Mouse (Mus musculus) kidney, postnatal 10 days (tissue): ENCODE measurements at regions not wholly inside any gene's neighbourhood (a gene's known extent, or its start where the extent isn't known, plus 50 kb on each side); places are given as distances from the start of the nearest gene placed in this dataset.

ENCODE experiments used
- DNase-seq: peaks from one replicate; pipeline ENCODE4 v3.0.0; 2021; ENCODE audit warnings: mixed read lengths

GRCm38 (mm10) chrX:60833456-60833855, 59.8 kb downstream of the Sox3 start:
- no peak for DNase-seq

- DNase-seq, result no peak
These were observed 61.8 kb downstream of the Sox3 start for GRCm38 (mm10) chrX:60831330-60832027.

GRCm38 (mm10) chrX:60825181-60826080, 67.8 kb downstream of the Sox3 start:
- peak; percentile 22 for DNase-seq

- DNase-seq, result peak; percentile 50
These were observed 94.7 kb downstream of the Sox3 start for GRCm38 (mm10) chrX:60798567-60798966.

- no peak for DNase-seq
These were observed 112.5 kb downstream of the Sox3 start for GRCm38 (mm10) chrX:60780766-60781165.

GRCm38 (mm10) chrX:60780161-60780560, 113.1 kb downstream of the Sox3 start:
- DNase-seq, result peak; percentile 24

- no peak for DNase-seq
These were observed 119.6 kb downstream of the Sox3 start for GRCm38 (mm10) chrX:60773645-60774044.

GRCm38 (mm10) chrX:60772439-60772838, 120.8 kb downstream of the Sox3 start:
- no peak for DNase-seq

GRCm38 (mm10) chrX:60750456-60750855, 142.8 kb downstream of the Sox3 start:
- DNase-seq, result no peak

GRCm38 (mm10) chrX:60743971-60744370, 149.3 kb downstream of the Sox3 start:
- no peak for DNase-seq

GRCm38 (mm10) chrX:60743020-60743707, 150.1 kb downstream of the Sox3 start:
- no peak for DNase-seq

GRCm38 (mm10) chrX:60719428-60720151, 127.1 kb upstream of the Atp11c start:
- no peak for DNase-seq

GRCm38 (mm10) chrX:60718794-60719193, 126.3 kb upstream of the Atp11c start:
- DNase-seq, result no peak

- no peak for DNase-seq
These were observed 125.8 kb upstream of the Atp11c start for GRCm38 (mm10) chrX:60718156-60718769.

- no peak for DNase-seq
These were observed 88.7 kb upstream of the Atp11c start for GRCm38 (mm10) chrX:60681036-60681706.

GRCm38 (mm10) chrX:60644726-60645318, 52.3 kb upstream of the Atp11c start:
- DNase-seq, result no peak
